Mouse (Mus musculus) left cerebral cortex, adult 2 months (tissue): ENCODE data around the gene Ap1g1. TPM values are rescaled to one million over a fixed set of nuclear protein-coding genes. Genes with fewer than 3 reads are reported as not detected.

Experiments used
- DNase-seq, 2 experiments: peaks; one replicate each; pipeline ENCODE4 v3.0.0; 2021 to 2022; ENCODE audit warnings: low spot score in 2 of 2, mixed read lengths in 1 of 2; ENCODE audit errors: extremely low spot score in 1 of 2
- H3K27ac ChIP-seq: fragments of 200-600 bp; 2 replicates; pipeline ENCODE4 v1.8.1; 2022
- H3K4me3 ChIP-seq: fragments of 200-600 bp; 2 replicates; pipeline ENCODE4 v1.8.1; 2022
- CTCF ChIP-seq: fragments of 200-600 bp; IDR thresholded peaks from 2 replicates; pipeline ENCODE4 v1.8.1; 2022; ENCODE audit warnings: antibody characterized with exemption, mild to moderate bottlenecking, moderate library complexity
- intact Hi-C: fragments of 180-260 bp; cut with DNase I; formaldehyde crosslinking; loops from one replicate; pipeline ENCODE4 v1.15.1; 2025
- total RNA-seq, 2 experiments: library from RNA; stranded (reverse); gene quantifications; 2 replicates each; pipeline ENCODE4 v1.2.3; 2021

Ap1g1 gene
- total RNA-seq, 2 experiments from 2014 or later: 80.8 to 85.0 TPM

DNA sequence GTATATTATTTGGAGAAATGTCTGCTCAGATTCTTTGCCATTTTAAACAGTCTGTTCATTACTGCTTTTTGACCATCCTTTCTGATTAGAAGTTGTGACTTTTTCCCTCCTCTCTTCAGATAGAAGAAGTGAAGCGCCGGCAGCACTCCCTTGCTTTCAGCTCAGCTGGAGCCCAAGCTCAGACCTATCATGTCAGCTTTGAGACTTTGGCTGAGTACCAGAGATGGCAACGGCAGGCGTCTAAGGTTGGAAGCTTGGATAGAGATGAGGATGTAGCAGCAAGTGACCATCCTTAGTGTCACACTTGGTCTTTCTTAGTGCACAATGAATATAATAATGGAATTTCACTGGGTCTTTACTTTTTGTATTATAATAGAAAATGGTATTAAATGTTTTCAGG is 129.0 kb downstream of the Ap1g1 start:
- no peak for DNase-seq
- Histone ChIP-seq H3K27ac (no peak overlapping the region), H3K4me3 (no peak overlapping the region)
- TF ChIP-seq CTCF: no peak
- intact Hi-C loops: no loop called here

Other genes starting within 250 kb of the Ap1g1 start
- gene Dhx38, start 212.7 kb upstream of the Ap1g1 start, total RNA-seq: 10 to 100 TPM; 31.0 to 31.1 TPM
- gene Txnl4b, start 212.7 kb upstream of the Ap1g1 start, total RNA-seq: 10 to 100 TPM; 14.8 to 16.2 TPM
- gene Hp, start 199.4 kb upstream of the Ap1g1 start, total RNA-seq: not detected
- 10 to 100 TPM; 14.0 to 18.6 TPM for gene Dhodh, start 169.9 kb upstream of the Ap1g1 start, total RNA-seq
- gene Pkd1l3, start 164.0 kb upstream of the Ap1g1 start, total RNA-seq: under 1 TPM; 0.68 to 0.91 TPM
- gene Ist1, start 85.3 kb upstream of the Ap1g1 start, total RNA-seq: 10 to 100 TPM; 70.0 to 72.1 TPM
- gene Zfp821, start 73.0 kb upstream of the Ap1g1 start, total RNA-seq: 10 to 100 TPM; 41.7 to 46.5 TPM
- 10 to 100 TPM; 34.8 to 39.1 TPM for gene Atxn1l, start 40.8 kb upstream of the Ap1g1 start, total RNA-seq
- 10 to 100 TPM; 35.6 to 36.4 TPM for gene Phlpp2, start 90.0 kb downstream of the Ap1g1 start, total RNA-seq
- under 1 TPM; 0.23 to 0.81 TPM for gene Marveld3, start 183.6 kb downstream of the Ap1g1 start, total RNA-seq
- gene Tat, start 211.9 kb downstream of the Ap1g1 start, total RNA-seq: not detected